Mouse (Mus musculus) ovary, postnatal 14 days (tissue): ENCODE data around the gene Hormad1.
"Not testable (repeated sequence)": the region's sequence is repeated elsewhere in the genome, so short reads cannot be mapped to it uniquely, and the experiment has no call there.

Experiments
- DNase-seq: peaks from one replicate; pipeline ENCODE4 v3.0.0; 2022; ENCODE audit warnings: low spot score

Hormad1 gene

GRCm38 (mm10) chr3:95561826-95562225 is 2.3 kb downstream of the Hormad1 start:
- DNase-seq: no peak

- no peak for DNase-seq
Observed at GRCm38 (mm10) chr3:95569585-95569984, 10.1 kb downstream of the Hormad1 start.

GRCm38 (mm10) chr3:95587754-95588603 is 28.5 kb downstream of the Hormad1 start:
- no peak for DNase-seq

- peak; percentile 85 for DNase-seq
Observed at GRCm38 (mm10) chr3:95588604-95589086, 29.2 kb downstream of the Hormad1 start, which contains the start of gene Golph3l. Gene Golph3l, plus strand, starts transcription at chr3:95588934.

GRCm38 (mm10) chr3:95598734-95599133 is 39.3 kb downstream of the Hormad1 start:
- DNase-seq: no peak

GRCm38 (mm10) chr3:95601287-95601686 is 41.8 kb downstream of the Hormad1 start:
- no peak for DNase-seq

- DNase-seq: no peak
Observed at GRCm38 (mm10) chr3:95606096-95606495, 46.6 kb downstream of the Hormad1 start.

- DNase-seq: no peak
Observed at GRCm38 (mm10) chr3:95609195-95609594, 49.7 kb downstream of the Hormad1 start.

- DNase-seq: no peak
Observed at GRCm38 (mm10) chr3:95613996-95614395, 54.5 kb downstream of the Hormad1 start.

GRCm38 (mm10) chr3:95618511-95618910 is 59.0 kb downstream of the Hormad1 start:
- no peak for DNase-seq

GRCm38 (mm10) chr3:95621241-95621640 is 61.8 kb downstream of the Hormad1 start:
- no peak for DNase-seq

GRCm38 (mm10) chr3:95622421-95622820 is 62.9 kb downstream of the Hormad1 start:
- DNase-seq: not testable (repeated sequence)

- no peak for DNase-seq
Observed at GRCm38 (mm10) chr3:95623551-95623950, 64.1 kb downstream of the Hormad1 start.

GRCm38 (mm10) chr3:95623991-95624515 is 64.6 kb downstream of the Hormad1 start:
- not testable (repeated sequence) for DNase-seq

- DNase-seq: peak; percentile 92
Observed at GRCm38 (mm10) chr3:95624628-95625503, 65.4 kb downstream of the Hormad1 start, which contains the start of gene Ensa. Gene Ensa, plus strand, starts transcription at chr3:95624993.

- no peak for DNase-seq
Observed at GRCm38 (mm10) chr3:95627763-95628162, 68.3 kb downstream of the Hormad1 start.

- no peak for DNase-seq
Observed at GRCm38 (mm10) chr3:95629755-95630154, 70.3 kb downstream of the Hormad1 start.

- no peak for DNase-seq
Observed at GRCm38 (mm10) chr3:95630856-95631255, 71.4 kb downstream of the Hormad1 start.

GRCm38 (mm10) chr3:95631304-95631703 is 71.8 kb downstream of the Hormad1 start:
- DNase-seq: no peak

- no peak for DNase-seq
Observed at GRCm38 (mm10) chr3:95632648-95633588, 73.4 kb downstream of the Hormad1 start.

- no peak for DNase-seq
Observed at GRCm38 (mm10) chr3:95635636-95636035, 76.2 kb downstream of the Hormad1 start.
